Mouse (Mus musculus): ENCODE measurements around the gene Smad6. TPM values are rescaled to one million over a fixed set of nuclear protein-coding genes. Genes with fewer than 3 reads are reported as not detected.
A peak's percentile ranks its signal among the peaks of the same experiment; 100 is the strongest.

Smad6 gene
- polyA plus RNA-seq, 1 experiment from 2014 or later = 47.2 TPM

DNA sequence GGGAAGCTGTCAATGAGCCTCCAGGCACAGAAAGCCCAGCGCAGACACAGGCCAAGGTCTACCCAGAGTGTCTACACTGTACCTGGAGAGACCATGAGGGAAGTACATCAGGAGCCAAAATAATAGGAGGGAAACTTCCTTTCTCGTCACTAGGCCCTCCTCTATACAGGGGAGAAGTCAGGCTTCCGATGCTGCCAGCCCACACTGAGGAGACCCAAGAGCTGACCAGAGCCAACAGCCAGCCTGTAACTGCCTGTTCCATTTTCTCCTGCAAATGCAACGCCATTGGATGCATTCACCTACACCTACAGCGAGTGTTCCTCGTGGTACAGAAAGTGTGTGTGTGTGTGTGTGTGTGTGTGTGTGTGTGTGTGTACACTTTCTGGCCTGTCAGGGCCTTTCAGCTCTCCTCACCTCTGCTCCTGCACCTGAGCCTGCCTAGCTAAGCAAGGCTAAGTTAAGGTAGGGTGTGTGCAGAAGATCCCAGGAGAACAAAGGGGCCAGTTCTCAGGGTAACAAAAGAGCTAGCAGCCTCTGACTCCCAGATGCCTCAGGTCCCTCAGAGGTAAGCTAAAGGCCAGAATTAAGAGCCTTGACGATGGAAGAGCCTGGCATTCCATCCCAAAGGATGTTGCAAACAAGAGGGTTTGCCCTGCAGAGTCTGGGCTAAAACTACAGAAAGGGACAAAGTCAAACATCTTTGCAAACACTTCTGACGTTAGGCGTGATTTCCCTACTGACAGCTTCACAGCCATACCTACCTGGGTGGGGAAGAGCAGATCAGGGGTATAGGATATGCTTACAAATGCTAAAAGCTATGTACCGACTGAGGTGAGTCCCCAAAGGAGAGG, 2.6 kb downstream of the Smad6 start:
- Histone ChIP-seq H3K27me3 (ENCODE audit: insufficient read depth, poor library complexity, severe bottlenecking) (no peaks in the 10 kb centered on the region), H3K9me3 (no peaks in the 10 kb centered on the region), H3K4me1 (peaks cover 71% of the 10 kb centered on the region), H3K36me3 (peaks cover 60% of the 10 kb centered on the region), H3K4me3 (peak overlapping the region; percentile 90), H3K27ac (peak overlapping the region; percentile 100)
- 3% methylated on average over 10 of the region's 10 CpGs for WGBS
- DNase-seq (ENCODE audit: low spot score) = no peak

GRCm38 (mm10) chr9:64017861-64018793, 3.7 kb downstream of the Smad6 start:
- peaks cover 71% of the 10 kb centered on the region for H3K36me3 ChIP-seq
- H3K27ac ChIP-seq = peak overlapping the region; percentile 100
- peaks cover 69% of the 10 kb centered on the region for H3K4me1 ChIP-seq
- peak overlapping the region; percentile 90 for H3K4me3 ChIP-seq
- no peaks in the 10 kb centered on the region for H3K9me3 ChIP-seq
- peak; percentile 94 for DNase-seq (ENCODE audit: low spot score)
- H3K27me3 ChIP-seq (ENCODE audit: insufficient read depth, poor library complexity, severe bottlenecking) = no peaks in the 10 kb centered on the region
- WGBS = under 1% methylated on average over 23 of the region's 23 CpGs

GRCm38 (mm10) chr9:64016648-64017400, 5.0 kb downstream of the Smad6 start:
- Histone ChIP-seq H3K4me3 (peak overlapping the region; percentile 90), H3K27me3 (ENCODE audit: insufficient read depth, poor library complexity, severe bottlenecking) (no peaks in the 10 kb centered on the region), H3K4me1 (peaks cover 60% of the 10 kb centered on the region), H3K27ac (peak overlapping the region; percentile 100), H3K9me3 (0 out of 2 replicates have a peak, but pooled peaks cover 4% of the 10 kb centered on the region), H3K36me3 (peaks cover 84% of the 10 kb centered on the region)
- DNase-seq (ENCODE audit: low spot score) = peak; percentile 93
- WGBS = 1% methylated on average over 25 of the region's 25 CpGs

DNA sequence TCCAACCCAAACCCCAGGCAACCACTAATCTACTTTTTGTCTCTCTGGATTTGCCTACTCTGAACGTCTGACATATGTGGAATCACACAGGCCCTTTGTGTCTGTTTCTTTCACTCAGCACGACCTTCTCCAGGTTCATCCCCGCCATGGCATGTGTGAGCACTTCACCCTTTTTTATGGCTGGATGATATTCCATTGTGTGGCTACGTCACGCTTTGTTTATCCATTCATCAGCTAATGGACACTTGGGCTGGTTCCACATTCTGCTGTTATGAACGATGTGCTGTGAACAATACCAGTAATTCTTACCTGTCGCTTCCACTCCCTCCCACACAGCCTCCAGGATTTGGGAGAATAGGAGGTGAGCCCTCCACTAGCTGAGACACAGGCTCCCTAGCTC, 5.8 kb downstream of the Smad6 start:
- Histone ChIP-seq H3K4me1 (peaks cover 60% of the 10 kb centered on the region), H3K4me3 (peak overlapping the region; percentile 90), H3K27me3 (ENCODE audit: insufficient read depth, poor library complexity, severe bottlenecking) (no peaks in the 10 kb centered on the region), H3K9me3 (peaks cover 9% of the 10 kb centered on the region; the same call in 1 of the 2 replicates), H3K27ac (peak overlapping the region; percentile 100), H3K36me3 (peaks cover 92% of the 10 kb centered on the region)
- WGBS = 50% methylated on average over 7 of the region's 7 CpGs
- no peak for DNase-seq (ENCODE audit: low spot score)

GRCm38 (mm10) chr9:64014801-64015200, 7.1 kb downstream of the Smad6 start:
- DNase-seq (ENCODE audit: low spot score) = no peak
- Histone ChIP-seq H3K9me3 (peaks cover 9% of the 10 kb centered on the region; the same call in 1 of the 2 replicates), H3K27ac (peak overlapping the region; percentile 71), H3K36me3 (peaks cover 94% of the 10 kb centered on the region), H3K4me3 (peak overlapping the region; percentile 90), H3K4me1 (peaks cover 66% of the 10 kb centered on the region), H3K27me3 (ENCODE audit: insufficient read depth, poor library complexity, severe bottlenecking) (no peaks in the 10 kb centered on the region)
- 63% methylated on average over 6 of the region's 6 CpGs for WGBS

DNA sequence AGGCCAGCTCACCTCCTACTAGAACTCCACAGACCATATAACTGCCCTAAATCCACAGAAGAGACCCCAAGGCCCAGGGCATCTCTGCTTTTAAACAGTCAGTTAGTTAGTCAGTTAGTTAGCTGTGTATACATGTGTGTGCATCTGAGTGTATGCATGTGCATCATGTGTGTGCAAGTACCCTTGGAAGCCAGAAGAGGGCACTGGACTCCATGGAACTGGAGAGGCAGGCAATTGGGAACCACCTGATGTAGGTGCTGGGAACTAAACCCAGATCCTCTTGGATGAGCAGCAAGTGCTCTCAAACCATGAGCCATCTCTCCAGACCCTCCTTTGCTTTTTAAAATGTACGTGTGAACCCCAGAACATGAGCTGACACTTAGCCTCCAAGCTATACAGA, 10.5 kb downstream of the Smad6 start:
- no peak overlapping the region for H3K4me3 ChIP-seq
- H3K36me3 ChIP-seq = peaks cover 96% of the 10 kb centered on the region
- whole genome bisulfite sequencing = 96% methylated on average over 1 of the region's 1 CpGs
- DNase-seq (ENCODE audit: low spot score) = no peak
- H3K27ac ChIP-seq = no peak overlapping the region
- peaks cover 9% of the 10 kb centered on the region; the same call in 1 of the 2 replicates for H3K9me3 ChIP-seq
- H3K27me3 ChIP-seq (ENCODE audit: insufficient read depth, poor library complexity, severe bottlenecking) = no peaks in the 10 kb centered on the region
- peaks cover 56% of the 10 kb centered on the region for H3K4me1 ChIP-seq

- H3K27me3 ChIP-seq (ENCODE audit: insufficient read depth, poor library complexity, severe bottlenecking) = no peaks in the 10 kb centered on the region
- peaks cover 83% of the 10 kb centered on the region for H3K4me1 ChIP-seq
- DNase-seq (ENCODE audit: low spot score) = no peak
- peaks cover 99% of the 10 kb centered on the region for H3K36me3 ChIP-seq
- no peak overlapping the region for H3K4me3 ChIP-seq
- no peak overlapping the region for H3K27ac ChIP-seq
- no peaks in the 10 kb centered on the region for H3K9me3 ChIP-seq
- WGBS = 77% methylated on average over 7 of the region's 7 CpGs
Measured at GRCm38 (mm10) chr9:64002981-64003380, 18.9 kb downstream of the Smad6 start.

DNA sequence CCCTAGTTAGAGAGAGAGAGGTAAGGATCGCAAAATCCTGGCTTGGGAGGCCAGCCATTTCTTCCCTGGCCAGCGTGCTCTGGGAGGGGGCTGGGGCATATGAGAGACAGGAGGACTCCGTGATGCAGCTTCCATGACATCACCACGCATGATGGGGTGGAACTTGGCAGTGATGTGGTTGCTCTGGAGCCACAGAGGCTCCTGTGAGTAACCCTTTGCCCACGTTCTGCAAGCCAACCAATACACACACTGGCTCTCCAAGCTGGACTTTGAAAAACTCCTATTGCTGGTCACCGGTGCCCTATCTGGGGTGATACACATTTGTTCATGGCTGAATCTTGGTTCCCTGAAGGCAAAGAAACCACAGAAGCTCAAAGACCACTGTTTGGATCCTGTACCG, 20.8 kb downstream of the Smad6 start:
- Histone ChIP-seq H3K27me3 (ENCODE audit: insufficient read depth, poor library complexity, severe bottlenecking) (no peaks in the 10 kb centered on the region), H3K4me3 (no peak overlapping the region), H3K27ac (0 out of 2 replicates have a peak overlapping the region, but pooled peaks have one; percentile 17), H3K4me1 (peaks cover 78% of the 10 kb centered on the region), H3K36me3 (peaks cover 98% of the 10 kb centered on the region), H3K9me3 (no peaks in the 10 kb centered on the region)
- DNase-seq (ENCODE audit: low spot score) = no peak
- 67% methylated on average over 7 of the region's 7 CpGs for WGBS

DNA sequence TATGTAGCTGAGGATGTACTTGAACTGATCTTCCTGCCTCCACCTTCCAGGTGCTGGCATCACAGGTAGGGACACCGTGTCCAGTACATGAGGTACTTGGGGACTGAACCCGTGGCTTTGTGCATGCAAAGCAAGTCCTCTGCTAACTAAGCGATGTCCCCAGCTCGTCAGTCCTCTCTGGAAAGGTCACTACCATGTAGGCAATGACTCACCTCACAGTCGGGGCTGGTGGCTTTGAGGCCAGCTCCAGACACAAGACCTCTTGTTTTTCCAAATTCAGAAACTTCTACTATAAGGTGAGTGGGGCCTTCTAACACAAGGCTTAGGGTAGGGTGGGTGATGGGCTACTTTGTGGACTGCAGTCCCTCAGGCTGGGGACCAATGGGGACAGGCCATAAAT, 21.8 kb downstream of the Smad6 start:
- no peaks in the 10 kb centered on the region for H3K9me3 ChIP-seq
- WGBS = 89% methylated on average over 5 of the region's 5 CpGs
- peaks cover 98% of the 10 kb centered on the region for H3K36me3 ChIP-seq
- H3K27ac ChIP-seq = no peak overlapping the region
- no peaks in the 10 kb centered on the region for H3K27me3 ChIP-seq (ENCODE audit: insufficient read depth, poor library complexity, severe bottlenecking)
- peaks cover 71% of the 10 kb centered on the region for H3K4me1 ChIP-seq
- no peak overlapping the region for H3K4me3 ChIP-seq
- DNase-seq (ENCODE audit: low spot score) = no peak

- H3K27ac ChIP-seq = no peak overlapping the region
- no peaks in the 10 kb centered on the region for H3K9me3 ChIP-seq
- peaks cover 97% of the 10 kb centered on the region for H3K36me3 ChIP-seq
- no peak for DNase-seq (ENCODE audit: low spot score)
- WGBS = 81% methylated on average over 9 of the region's 9 CpGs
- no peak overlapping the region for H3K4me3 ChIP-seq
- peaks cover 62% of the 10 kb centered on the region for H3K4me1 ChIP-seq
- H3K27me3 ChIP-seq (ENCODE audit: insufficient read depth, poor library complexity, severe bottlenecking) = no peaks in the 10 kb centered on the region
Measured at GRCm38 (mm10) chr9:63999194-63999593, 22.7 kb downstream of the Smad6 start.

GRCm38 (mm10) chr9:63998026-63998425, 23.8 kb downstream of the Smad6 start:
- H3K27ac ChIP-seq = 0 out of 2 replicates have a peak overlapping the region, but pooled peaks have one; percentile 38
- WGBS = 80% methylated on average over 14 of the region's 14 CpGs
- H3K36me3 ChIP-seq = peaks cover 97% of the 10 kb centered on the region
- DNase-seq (ENCODE audit: low spot score) = no peak
- no peaks in the 10 kb centered on the region for H3K9me3 ChIP-seq
- peaks cover 60% of the 10 kb centered on the region for H3K4me1 ChIP-seq
- H3K4me3 ChIP-seq = no peak overlapping the region
- H3K27me3 ChIP-seq (ENCODE audit: insufficient read depth, poor library complexity, severe bottlenecking) = no peaks in the 10 kb centered on the region

GRCm38 (mm10) chr9:63997439-63997838, 24.4 kb downstream of the Smad6 start:
- DNase-seq (ENCODE audit: low spot score) = no peak
- no peak overlapping the region for H3K4me3 ChIP-seq
- peaks cover 96% of the 10 kb centered on the region for H3K36me3 ChIP-seq
- H3K4me1 ChIP-seq = peaks cover 60% of the 10 kb centered on the region
- H3K27me3 ChIP-seq (ENCODE audit: insufficient read depth, poor library complexity, severe bottlenecking) = no peaks in the 10 kb centered on the region
- H3K27ac ChIP-seq = no peak overlapping the region
- H3K9me3 ChIP-seq = no peaks in the 10 kb centered on the region
- 79% methylated on average over 4 of the region's 4 CpGs for WGBS

Data from heart, embryonic 10.5 days (tissue).